Mouse (Mus musculus): ENCODE data around the gene Mms19. TPM values are rescaled to one million over a fixed set of nuclear protein-coding genes. Genes with fewer than 3 reads are reported as not detected.

The Mms19 gene
- 8.0 TPM for polyA plus RNA-seq (2014; fragmentation: Illumina TruSeq; extraction: RNeasy Lipid Tissue Mini Kit (QIAGEN cat#74804); ENCODE audit: low read depth, low replicate concordance)

DNA sequence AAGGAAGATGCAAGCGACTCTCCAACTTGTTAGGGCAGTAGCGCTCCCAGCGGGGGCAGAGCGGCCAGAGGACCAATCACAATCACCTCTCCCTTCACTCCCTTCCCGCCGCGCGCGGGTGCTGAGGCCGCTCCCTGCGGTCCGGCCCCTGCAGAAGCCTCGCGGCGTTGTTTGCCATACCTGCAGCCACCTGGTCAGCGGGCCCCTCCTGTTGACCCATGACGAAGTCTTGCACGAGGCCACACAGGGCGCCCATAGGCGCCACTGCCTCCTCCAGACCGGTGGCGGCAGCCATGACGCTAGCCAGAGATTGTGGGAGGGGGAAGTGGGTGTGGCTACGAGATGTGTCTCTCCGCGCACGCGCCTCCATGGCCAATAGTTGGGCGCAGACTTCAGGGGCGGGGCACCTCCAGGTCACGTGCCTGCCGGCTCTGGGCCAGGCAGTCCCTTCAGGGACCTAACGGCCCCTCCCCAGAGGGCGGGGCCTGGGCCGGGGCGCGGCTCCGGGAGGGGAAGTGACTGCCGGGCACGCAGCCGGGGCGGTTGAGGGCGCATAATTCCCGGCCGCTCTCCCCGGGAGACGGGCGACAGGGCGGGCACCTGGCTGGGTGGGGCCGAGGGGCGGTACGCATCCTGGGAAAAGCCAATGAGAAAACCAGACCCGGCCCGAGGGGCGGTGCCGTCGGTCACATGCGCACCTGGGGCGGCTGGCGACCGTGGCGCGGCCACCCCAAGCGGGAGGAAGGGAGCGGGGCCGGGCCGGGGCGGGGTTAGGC, at the start of gene Mms19:
Gene Mms19 (minus strand): TSS at position 339 of the 776 bp plus-strand sequence.

DNA sequence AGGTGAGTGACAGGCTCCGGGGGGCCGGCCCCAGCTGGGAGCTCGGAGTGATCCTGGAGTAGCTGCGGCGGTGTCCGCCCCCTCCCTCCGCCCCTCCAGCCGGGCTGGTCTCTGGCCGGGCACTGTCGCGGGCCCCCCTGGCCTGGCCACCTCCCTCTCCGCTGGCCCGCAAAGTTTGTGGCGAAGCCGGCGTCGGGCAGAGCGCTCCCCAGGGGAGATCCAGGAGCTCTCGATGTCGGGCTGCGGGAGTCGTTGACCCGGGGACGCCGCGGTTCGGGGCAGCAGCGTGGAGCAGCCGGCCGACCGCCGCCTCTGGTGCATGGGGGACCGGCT, 604 bp upstream of the Mms19 start, which contains the start of gene Ubtd1:
Gene Ubtd1 (plus strand): TSS at position 169 of the 333 bp plus-strand sequence.

DNA sequence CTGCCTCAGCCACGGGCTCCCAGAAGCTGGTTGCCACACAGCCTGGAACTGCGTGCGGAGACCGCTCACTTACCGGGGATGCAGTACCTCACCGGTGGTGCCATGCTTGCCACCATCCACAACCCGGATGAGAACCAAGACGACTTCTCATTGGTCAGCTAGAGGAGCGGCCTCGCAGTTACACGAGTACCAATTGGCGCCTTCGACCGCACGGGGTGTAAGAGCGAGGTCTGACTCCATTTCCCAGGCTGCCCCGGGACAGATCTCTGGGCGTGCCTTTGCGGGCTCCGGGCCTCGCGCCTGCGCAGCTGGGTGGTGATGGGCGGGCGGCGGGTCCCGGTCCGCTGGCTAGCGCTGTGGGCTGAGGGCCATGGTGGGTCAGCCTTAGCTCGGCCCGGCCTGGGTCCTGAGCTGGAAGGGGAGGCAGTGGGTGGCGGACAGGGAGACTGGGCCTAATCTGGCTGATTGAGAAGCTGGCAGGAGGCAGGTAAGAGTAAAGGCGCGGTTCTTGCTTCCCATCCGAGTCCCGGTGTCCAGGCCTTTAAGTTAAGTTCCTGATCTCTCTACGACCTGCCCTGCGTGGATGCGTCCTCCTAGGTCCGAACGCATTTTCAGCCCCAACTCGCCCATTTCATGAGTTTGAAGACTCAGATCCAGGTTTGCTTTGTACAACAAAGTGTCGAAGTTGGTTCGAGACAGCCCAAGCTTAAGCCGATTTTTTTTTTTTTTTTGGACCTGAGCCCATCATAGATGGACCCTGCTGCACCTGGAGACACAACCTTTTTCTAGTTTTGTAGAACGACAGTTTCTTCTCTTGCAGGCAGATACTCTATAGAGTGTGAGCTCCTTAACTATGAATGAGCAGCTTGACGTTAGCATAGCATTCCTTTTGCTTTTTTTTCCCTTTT, 47.5 kb downstream of the Mms19 start, which contains the start of the genes Exosc1 and Zdhhc16:
Gene Exosc1 (minus strand): TSS at position 245 of the 908 bp plus-strand sequence.
Gene Zdhhc16 (plus strand): TSS at position 302 of the 908 bp plus-strand sequence.

DNA sequence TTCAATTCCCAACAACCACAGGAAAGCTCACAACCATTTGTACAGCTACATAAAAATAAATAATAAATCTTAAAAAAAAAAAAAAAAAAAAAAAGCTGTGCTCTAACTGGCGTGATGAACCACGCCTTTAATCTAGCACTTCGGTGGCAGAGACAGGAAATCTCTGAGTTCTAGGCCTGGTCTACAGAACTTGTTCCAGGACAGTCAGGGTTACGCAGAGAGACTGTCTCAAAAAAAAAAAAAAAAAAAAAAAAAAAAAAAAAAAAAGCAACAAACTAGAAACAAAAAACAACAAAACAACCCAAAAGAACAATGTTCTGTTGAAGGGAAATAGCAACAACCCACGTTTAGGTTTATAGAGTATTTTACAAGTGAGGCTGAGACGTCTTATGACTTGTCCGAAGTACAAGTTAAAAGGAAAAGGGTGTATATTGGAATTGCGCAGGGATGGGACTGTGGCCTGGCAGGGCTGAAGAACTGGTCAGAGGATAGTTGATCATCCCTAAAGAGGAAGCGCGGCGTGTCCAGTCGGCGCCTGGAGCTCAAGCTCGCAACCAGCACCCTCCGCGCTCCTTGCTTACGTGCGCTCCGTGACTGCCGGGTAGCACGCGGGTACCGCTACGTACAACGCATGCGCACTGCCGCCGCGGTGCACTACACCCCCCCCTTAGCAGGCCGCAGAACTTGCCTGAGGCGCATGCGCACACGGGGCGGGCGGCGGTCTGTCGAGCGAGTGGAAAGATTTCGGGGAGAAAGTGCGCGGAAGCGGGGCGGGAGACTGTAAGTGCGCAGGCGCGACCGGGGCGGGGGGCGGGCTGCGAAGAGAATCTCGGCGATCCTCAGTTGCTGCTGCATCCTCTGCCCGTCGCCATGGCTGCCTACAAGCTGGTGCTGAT, 69.5 kb downstream of the Mms19 start, which contains the start of gene Pgam1:
Gene Pgam1 (plus strand): TSS at position 746 of the 896 bp plus-strand sequence.

DNA sequence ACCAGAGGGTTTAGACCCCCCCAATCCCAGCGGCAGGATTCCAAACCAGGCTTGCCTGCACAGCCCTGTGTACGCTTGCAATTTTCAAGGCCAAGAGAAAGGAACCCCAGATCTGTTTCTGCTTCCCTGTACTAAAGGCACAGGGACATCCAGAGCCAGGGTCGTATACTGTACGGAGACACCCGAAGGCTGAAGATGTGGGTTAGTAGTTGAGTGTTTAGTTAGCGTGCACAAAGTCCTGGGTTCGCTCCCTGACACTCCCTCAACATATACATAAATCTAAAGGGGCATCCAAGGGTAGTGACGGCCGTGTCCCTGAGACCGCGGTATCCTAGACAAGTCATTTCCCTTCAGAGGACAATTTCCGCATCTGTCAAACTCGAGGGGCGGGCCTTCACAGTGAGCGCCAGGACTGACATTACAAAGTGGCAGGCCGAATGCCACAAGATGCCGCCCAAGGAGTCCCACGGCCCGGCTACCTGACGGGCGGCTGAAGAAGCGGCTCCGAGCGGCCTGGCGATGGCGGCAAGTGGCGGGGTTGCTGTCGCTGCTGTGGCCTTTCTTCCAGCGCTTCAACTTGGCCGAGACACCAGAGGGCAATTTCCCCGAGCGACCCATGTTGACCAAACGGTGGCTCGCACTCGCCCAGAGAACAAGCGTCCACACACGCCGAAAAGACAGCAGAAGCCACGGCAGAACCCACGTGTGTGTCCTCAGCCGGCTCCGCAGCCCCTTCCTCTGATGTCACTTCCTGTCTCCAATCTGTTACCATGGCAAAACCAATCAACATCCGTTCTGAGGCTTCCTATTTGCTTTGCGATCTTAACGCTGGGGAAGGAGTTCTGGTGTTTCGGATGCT, 85.3 kb downstream of the Mms19 start, which contains the start of gene Rrp12:
Gene Rrp12 (minus strand): TSS at position 714 of the 859 bp plus-strand sequence.

Other genes with a start within 250 kb of the Mms19 start
- gene Slit1, start 237.5 kb downstream of the Mms19 start, polyA plus RNA-seq (2014; fragmentation: Illumina TruSeq; extraction: RNeasy Lipid Tissue Mini Kit (QIAGEN cat#74804); ENCODE audit: low read depth, low replicate concordance) = not detected
- 1.4 TPM for gene Arhgap19, start 179.1 kb downstream of the Mms19 start, polyA plus RNA-seq (2014; fragmentation: Illumina TruSeq; extraction: RNeasy Lipid Tissue Mini Kit (QIAGEN cat#74804); ENCODE audit: low read depth, low replicate concordance)
- gene Frat1, start 151.2 kb downstream of the Mms19 start, polyA plus RNA-seq (2014; fragmentation: Illumina TruSeq; extraction: RNeasy Lipid Tissue Mini Kit (QIAGEN cat#74804); ENCODE audit: low read depth, low replicate concordance) = 0.32 TPM
- gene Frat2, start 133.0 kb downstream of the Mms19 start, polyA plus RNA-seq (2014; fragmentation: Illumina TruSeq; extraction: RNeasy Lipid Tissue Mini Kit (QIAGEN cat#74804); ENCODE audit: low read depth, low replicate concordance) = 0.73 TPM
- gene Rrp12, start 85.0 kb downstream of the Mms19 start, polyA plus RNA-seq (2014; fragmentation: Illumina TruSeq; extraction: RNeasy Lipid Tissue Mini Kit (QIAGEN cat#74804); ENCODE audit: low read depth, low replicate concordance) = 0.32 TPM
- gene Pgam1, start 69.2 kb downstream of the Mms19 start, polyA plus RNA-seq (2014; fragmentation: Illumina TruSeq; extraction: RNeasy Lipid Tissue Mini Kit (QIAGEN cat#74804); ENCODE audit: low read depth, low replicate concordance) = 398 TPM
- gene Exosc1, start 47.7 kb downstream of the Mms19 start, polyA plus RNA-seq (2014; fragmentation: Illumina TruSeq; extraction: RNeasy Lipid Tissue Mini Kit (QIAGEN cat#74804); ENCODE audit: low read depth, low replicate concordance) = 21.0 TPM
- 27.7 TPM for gene Zdhhc16, start 47.7 kb downstream of the Mms19 start, polyA plus RNA-seq (2014; fragmentation: Illumina TruSeq; extraction: RNeasy Lipid Tissue Mini Kit (QIAGEN cat#74804); ENCODE audit: low read depth, low replicate concordance)
- not detected for gene Ubtd1, start 606 bp upstream of the Mms19 start, polyA plus RNA-seq (2014; fragmentation: Illumina TruSeq; extraction: RNeasy Lipid Tissue Mini Kit (QIAGEN cat#74804); ENCODE audit: low read depth, low replicate concordance)
- not detected for gene Ankrd2, start 54.8 kb upstream of the Mms19 start, polyA plus RNA-seq (2014; fragmentation: Illumina TruSeq; extraction: RNeasy Lipid Tissue Mini Kit (QIAGEN cat#74804); ENCODE audit: low read depth, low replicate concordance)
- gene Hoga1, start 64.5 kb upstream of the Mms19 start, polyA plus RNA-seq (2014; fragmentation: Illumina TruSeq; extraction: RNeasy Lipid Tissue Mini Kit (QIAGEN cat#74804); ENCODE audit: low read depth, low replicate concordance) = 61.7 TPM
- not detected for gene 4933411K16Rik, start 71.1 kb upstream of the Mms19 start, polyA plus RNA-seq (2014; fragmentation: Illumina TruSeq; extraction: RNeasy Lipid Tissue Mini Kit (QIAGEN cat#74804); ENCODE audit: low read depth, low replicate concordance)
- gene Morn4, start 105.2 kb upstream of the Mms19 start, polyA plus RNA-seq (2014; fragmentation: Illumina TruSeq; extraction: RNeasy Lipid Tissue Mini Kit (QIAGEN cat#74804); ENCODE audit: low read depth, low replicate concordance) = 1.1 TPM
- 8.7 TPM for gene Pi4k2a, start 109.3 kb upstream of the Mms19 start, polyA plus RNA-seq (2014; fragmentation: Illumina TruSeq; extraction: RNeasy Lipid Tissue Mini Kit (QIAGEN cat#74804); ENCODE audit: low read depth, low replicate concordance)
- gene Avpi1, start 147.9 kb upstream of the Mms19 start, polyA plus RNA-seq (2014; fragmentation: Illumina TruSeq; extraction: RNeasy Lipid Tissue Mini Kit (QIAGEN cat#74804); ENCODE audit: low read depth, low replicate concordance) = 1.2 TPM
- 7.7 TPM for gene Marveld1, start 166.2 kb upstream of the Mms19 start, polyA plus RNA-seq (2014; fragmentation: Illumina TruSeq; extraction: RNeasy Lipid Tissue Mini Kit (QIAGEN cat#74804); ENCODE audit: low read depth, low replicate concordance)
- gene Zfyve27, start 182.8 kb upstream of the Mms19 start, polyA plus RNA-seq (2014; fragmentation: Illumina TruSeq; extraction: RNeasy Lipid Tissue Mini Kit (QIAGEN cat#74804); ENCODE audit: low read depth, low replicate concordance) = 3.9 TPM
- not detected for gene Sfrp5, start 221.1 kb upstream of the Mms19 start, polyA plus RNA-seq (2014; fragmentation: Illumina TruSeq; extraction: RNeasy Lipid Tissue Mini Kit (QIAGEN cat#74804); ENCODE audit: low read depth, low replicate concordance)

Measured in kidney, adult 10 weeks (tissue).